Mouse (Mus musculus): Measurements from ENCODE around the gene Zfp961. TPM values are rescaled to one million over a fixed set of nuclear protein-coding genes. Genes with fewer than 3 reads are reported as not detected.
"Not testable (repeated sequence)": the region's sequence is repeated elsewhere in the genome, so short reads cannot be mapped to it uniquely, and the experiment has no call there.

Gene Zfp961
- polyA plus RNA-seq, 1 experiment from 2014 or later = 5.0 TPM

- no peaks in the 10 kb centered on the region for H3K27me3 ChIP-seq (ENCODE audit: insufficient read depth, low read length)
- WGBS (ENCODE audit: insufficient replicate concordance) = 75% methylated on average over 2 of the region's 2 CpGs
- H3K9me3 ChIP-seq (ENCODE audit: low read length) = no peaks in the 10 kb centered on the region
- no peak for DNase-seq
- H3K4me2 ChIP-seq (ENCODE audit: low read depth, low read length) = no peak overlapping the region
- TF ChIP-seq CTCF (IDR thresholded peaks at IDR 0.05; ENCODE audit: low read depth) (no peak), EP300 (IDR thresholded peaks at IDR 0.05; ENCODE audit: low read depth) (no peak)
- H3K27ac ChIP-seq (ENCODE audit: low read depth) = no peak overlapping the region
- H3K4me3 ChIP-seq (ENCODE audit: low read depth, low read length) = no peak overlapping the region
- H3K36me3 ChIP-seq (replicated peaks; ENCODE audit: insufficient read depth, low read length) = 0 out of 2 replicates have a peak, but pooled peaks cover 4% of the 10 kb centered on the region
- H3K9ac ChIP-seq (replicated peaks) = no peak overlapping the region
- no peaks in the 10 kb centered on the region for H3K4me1 ChIP-seq (ENCODE audit: insufficient read depth)
- ATAC-seq = no peak
These were observed 38.6 kb upstream of the Zfp961 start for GRCm38 (mm10) chr8:71912286-71912685.

- 0 out of 2 replicates have a peak, but pooled peaks cover 5% of the 10 kb centered on the region for H3K4me1 ChIP-seq (ENCODE audit: insufficient read depth)
- peak overlapping the region; percentile 80 for H3K4me2 ChIP-seq (ENCODE audit: low read depth, low read length)
- H3K27ac ChIP-seq (ENCODE audit: low read depth) = peak overlapping the region; percentile 98
- under 1% methylated on average over 56 of the region's 57 CpGs for WGBS (ENCODE audit: insufficient replicate concordance)
- DNase-seq (peak; percentile 93), ATAC-seq (peak; percentile 100)
- peak overlapping the region; percentile 89 for H3K4me3 ChIP-seq (ENCODE audit: low read depth, low read length)
- TF ChIP-seq CTCF (IDR thresholded peaks at IDR 0.05; ENCODE audit: low read depth) = no peak
- peak; percentile 29; the same call in 1 of the 2 replicates for TF ChIP-seq EP300 (IDR thresholded peaks at IDR 0.05; ENCODE audit: low read depth)
- H3K9me3 ChIP-seq (ENCODE audit: low read length) = no peaks in the 10 kb centered on the region
- H3K9ac ChIP-seq (replicated peaks) = peak overlapping the region; percentile 89
- H3K36me3 ChIP-seq (replicated peaks; ENCODE audit: insufficient read depth, low read length) = no peaks in the 10 kb centered on the region
- no peaks in the 10 kb centered on the region for H3K27me3 ChIP-seq (ENCODE audit: insufficient read depth, low read length)
These were observed 28.1 kb upstream of the Zfp961 start for GRCm38 (mm10) chr8:71922567-71923401.

GRCm38 (mm10) chr8:71925791-71926190 is 25.0 kb upstream of the Zfp961 start:
- Histone ChIP-seq H3K4me1 (ENCODE audit: insufficient read depth) (0 out of 2 replicates have a peak, but pooled peaks cover 5% of the 10 kb centered on the region), H3K9me3 (ENCODE audit: low read length) (no peaks in the 10 kb centered on the region), H3K9ac (replicated peaks) (no peak overlapping the region), H3K27ac (ENCODE audit: low read depth) (no peak overlapping the region), H3K4me3 (ENCODE audit: low read depth, low read length) (no peak overlapping the region), H3K36me3 (replicated peaks; ENCODE audit: insufficient read depth, low read length) (peaks cover 21% of the 10 kb centered on the region; the same call in 1 of the 2 replicates), H3K4me2 (ENCODE audit: low read depth, low read length) (no peak overlapping the region), H3K27me3 (ENCODE audit: insufficient read depth, low read length) (no peaks in the 10 kb centered on the region)
- ATAC-seq (no peak), DNase-seq (no peak)
- TF ChIP-seq EP300 (IDR thresholded peaks at IDR 0.05; ENCODE audit: low read depth) (no peak), CTCF (IDR thresholded peaks at IDR 0.05; ENCODE audit: low read depth) (no peak)
- 90% methylated on average over 5 of the region's 5 CpGs for WGBS (ENCODE audit: insufficient replicate concordance)

GRCm38 (mm10) chr8:71926551-71926950 is 24.3 kb upstream of the Zfp961 start:
- 86% methylated on average over 3 of the region's 3 CpGs for WGBS (ENCODE audit: insufficient replicate concordance)
- Histone ChIP-seq H3K9ac (replicated peaks) (no peak overlapping the region), H3K27ac (ENCODE audit: low read depth) (no peak overlapping the region), H3K4me2 (ENCODE audit: low read depth, low read length) (no peak overlapping the region), H3K4me1 (ENCODE audit: insufficient read depth) (0 out of 2 replicates have a peak, but pooled peaks cover 5% of the 10 kb centered on the region), H3K9me3 (ENCODE audit: low read length) (no peaks in the 10 kb centered on the region), H3K4me3 (ENCODE audit: low read depth, low read length) (no peak overlapping the region), H3K36me3 (replicated peaks; ENCODE audit: insufficient read depth, low read length) (peaks cover 26% of the 10 kb centered on the region; the same call in 1 of the 2 replicates), H3K27me3 (ENCODE audit: insufficient read depth, low read length) (no peaks in the 10 kb centered on the region)
- DNase-seq (no peak), ATAC-seq (no peak)
- TF ChIP-seq CTCF (IDR thresholded peaks at IDR 0.05; ENCODE audit: low read depth) (no peak), EP300 (IDR thresholded peaks at IDR 0.05; ENCODE audit: low read depth) (no peak)

GRCm38 (mm10) chr8:71927779-71928178 is 23.1 kb upstream of the Zfp961 start:
- no peak for ATAC-seq
- Histone ChIP-seq H3K9ac (replicated peaks) (no peak overlapping the region), H3K4me3 (ENCODE audit: low read depth, low read length) (no peak overlapping the region), H3K27me3 (ENCODE audit: insufficient read depth, low read length) (no peaks in the 10 kb centered on the region), H3K4me2 (ENCODE audit: low read depth, low read length) (no peak overlapping the region), H3K9me3 (ENCODE audit: low read length) (no peaks in the 10 kb centered on the region), H3K36me3 (replicated peaks; ENCODE audit: insufficient read depth, low read length) (peaks cover 30% of the 10 kb centered on the region; the same call in 1 of the 2 replicates), H3K4me1 (ENCODE audit: insufficient read depth) (0 out of 2 replicates have a peak, but pooled peaks cover 5% of the 10 kb centered on the region), H3K27ac (ENCODE audit: low read depth) (no peak overlapping the region)
- TF ChIP-seq CTCF (IDR thresholded peaks at IDR 0.05; ENCODE audit: low read depth) (no peak), EP300 (IDR thresholded peaks at IDR 0.05; ENCODE audit: low read depth) (peak; percentile 39; the same call in 1 of the 2 replicates)
- no peak for DNase-seq

- ATAC-seq; H3K4me1 ChIP-seq (ENCODE audit: insufficient read depth); H3K9me3 ChIP-seq (ENCODE audit: low read length); DNase-seq; H3K27me3 ChIP-seq (ENCODE audit: insufficient read depth, low read length); H3K9ac ChIP-seq (replicated peaks); H3K4me3 ChIP-seq (ENCODE audit: low read depth, low read length); H3K4me2 ChIP-seq (ENCODE audit: low read depth, low read length); H3K36me3 ChIP-seq (replicated peaks; ENCODE audit: insufficient read depth, low read length); H3K27ac ChIP-seq (ENCODE audit: low read depth): not testable (repeated sequence)
- WGBS (ENCODE audit: insufficient replicate concordance) = 85% methylated on average over 2 of the region's 2 CpGs
These were observed 12.8 kb upstream of the Zfp961 start for GRCm38 (mm10) chr8:71938037-71938436.

Data from liver, postnatal 0 days (tissue).